Mouse (Mus musculus): Measurements from ENCODE around the gene Gcdh. TPM values are rescaled to one million over a fixed set of nuclear protein-coding genes. Genes with fewer than 3 reads are reported as not detected.
A peak's percentile ranks its signal among the peaks of the same experiment; 100 is the strongest.
"Not testable (repeated sequence)": the region's sequence is repeated elsewhere in the genome, so short reads cannot be mapped to it uniquely, and the experiment has no call there.

Gene Gcdh
- polyA plus RNA-seq, 2 experiments, result 29.8 to 58.9 TPM

DNA sequence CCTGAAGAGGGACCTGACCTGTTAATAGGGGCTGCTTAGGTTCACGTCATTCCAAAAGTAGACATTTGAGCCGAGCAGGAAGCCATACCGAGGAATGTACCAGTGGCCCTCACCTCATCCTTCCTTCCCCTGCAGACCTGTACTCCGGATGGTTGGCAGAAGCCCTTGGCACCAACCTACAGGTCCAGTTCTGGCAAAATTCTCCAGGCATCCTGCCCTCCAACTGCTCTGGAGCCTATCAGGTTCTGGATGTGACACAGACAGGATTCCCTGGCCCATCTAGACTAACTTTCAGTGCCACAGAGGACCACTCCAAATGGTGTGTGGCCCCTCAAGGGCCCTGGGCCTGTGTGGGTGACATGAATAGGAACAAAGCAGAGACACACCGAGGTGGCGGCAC, 16.8 kb upstream of the Gcdh start:
- Histone ChIP-seq H3K9ac (ENCODE audit: low read depth, low read length, severe bottlenecking) (no peak overlapping the region), H3K27ac (replicated peaks; ENCODE audit: low read depth, low read length) (no peak overlapping the region), H3K27me3 (ENCODE audit: control insufficient read depth, insufficient read depth, low read length) (peaks cover 19% of the 10 kb centered on the region), H3K4me1 (ENCODE audit: control insufficient read depth, insufficient read depth, low read length) (peaks cover 9% of the 10 kb centered on the region; the same call in 1 of the 2 replicates), H3K4me3 (replicated peaks; ENCODE audit: low read length) (no peak overlapping the region), H3K9me3 (ENCODE audit: control insufficient read depth, low read length) (no peaks in the 10 kb centered on the region), H3K36me3 (ENCODE audit: control insufficient read depth, insufficient read depth, low read length) (no peaks in the 10 kb centered on the region), H3K4me2 (replicated peaks; ENCODE audit: low read depth, low read length, severe bottlenecking) (no peak overlapping the region)
- TF ChIP-seq POLR2A (IDR thresholded peaks at IDR 0.05; ENCODE audit: borderline replicate concordance, extremely low read depth, insufficient read depth, insufficient read length), result no peak
- DNase-seq (ENCODE audit: low spot score) (no peak), ATAC-seq (ENCODE audit: low FRiP score, low read depth) (no peak)
- WGBS, result 76% methylated on average over 6 of the region's 6 CpGs

DNA sequence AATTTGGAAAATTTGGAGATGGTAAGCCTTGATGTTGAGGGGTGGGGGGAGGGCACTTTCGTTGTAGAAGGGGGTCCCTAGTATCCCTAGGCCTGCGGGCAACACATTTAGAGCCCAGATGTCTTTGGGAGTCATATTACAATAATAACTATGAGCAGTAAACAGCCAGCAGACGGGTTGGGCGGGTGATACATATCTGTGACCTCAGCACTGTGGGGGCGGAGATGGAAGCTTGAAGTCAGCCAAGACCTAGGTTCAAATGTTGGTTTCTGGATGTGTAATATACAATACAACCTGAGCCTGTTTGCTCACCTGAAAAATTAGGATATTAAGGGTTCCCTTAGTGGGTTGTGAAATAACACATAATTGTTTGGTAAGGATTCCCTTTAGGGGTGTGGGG, 16.2 kb upstream of the Gcdh start:
- Histone ChIP-seq H3K4me3 (replicated peaks; ENCODE audit: low read length) (no peak overlapping the region), H3K27me3 (ENCODE audit: control insufficient read depth, insufficient read depth, low read length) (peaks cover 19% of the 10 kb centered on the region), H3K4me1 (ENCODE audit: control insufficient read depth, insufficient read depth, low read length) (peaks cover 9% of the 10 kb centered on the region; the same call in 1 of the 2 replicates), H3K27ac (replicated peaks; ENCODE audit: low read depth, low read length) (no peak overlapping the region), H3K4me2 (replicated peaks; ENCODE audit: low read depth, low read length, severe bottlenecking) (no peak overlapping the region), H3K9me3 (ENCODE audit: control insufficient read depth, low read length) (no peaks in the 10 kb centered on the region), H3K36me3 (ENCODE audit: control insufficient read depth, insufficient read depth, low read length) (no peaks in the 10 kb centered on the region), H3K9ac (ENCODE audit: low read depth, low read length, severe bottlenecking) (no peak overlapping the region)
- ATAC-seq (ENCODE audit: low FRiP score, low read depth) (no peak), DNase-seq (ENCODE audit: low spot score) (no peak)
- WGBS, result 46% methylated on average over 5 of the region's 5 CpGs
- no peak for TF ChIP-seq POLR2A (IDR thresholded peaks at IDR 0.05; ENCODE audit: borderline replicate concordance, extremely low read depth, insufficient read depth, insufficient read length)

- DNase-seq (ENCODE audit: low spot score) (no peak), ATAC-seq (ENCODE audit: low FRiP score, low read depth) (no peak)
- peak overlapping the region; percentile 71 for H3K9ac ChIP-seq (ENCODE audit: low read depth, low read length, severe bottlenecking)
- 50% methylated on average over 20 of the region's 20 CpGs for WGBS
- peaks cover 9% of the 10 kb centered on the region; the same call in 1 of the 2 replicates for H3K4me1 ChIP-seq (ENCODE audit: control insufficient read depth, insufficient read depth, low read length)
- H3K4me2 ChIP-seq (replicated peaks; ENCODE audit: low read depth, low read length, severe bottlenecking), result peak overlapping the region; percentile 81
- peak overlapping the region; percentile 58 for H3K4me3 ChIP-seq (replicated peaks; ENCODE audit: low read length)
- peaks cover 19% of the 10 kb centered on the region for H3K27me3 ChIP-seq (ENCODE audit: control insufficient read depth, insufficient read depth, low read length)
- H3K27ac ChIP-seq (replicated peaks; ENCODE audit: low read depth, low read length), result no peak overlapping the region
- no peaks in the 10 kb centered on the region for H3K36me3 ChIP-seq (ENCODE audit: control insufficient read depth, insufficient read depth, low read length)
- no peak for TF ChIP-seq POLR2A (IDR thresholded peaks at IDR 0.05; ENCODE audit: borderline replicate concordance, extremely low read depth, insufficient read depth, insufficient read length)
- no peaks in the 10 kb centered on the region for H3K9me3 ChIP-seq (ENCODE audit: control insufficient read depth, low read length)
Observed at GRCm38 (mm10) chr8:84909162-84909767, 15.5 kb upstream of the Gcdh start.

DNA sequence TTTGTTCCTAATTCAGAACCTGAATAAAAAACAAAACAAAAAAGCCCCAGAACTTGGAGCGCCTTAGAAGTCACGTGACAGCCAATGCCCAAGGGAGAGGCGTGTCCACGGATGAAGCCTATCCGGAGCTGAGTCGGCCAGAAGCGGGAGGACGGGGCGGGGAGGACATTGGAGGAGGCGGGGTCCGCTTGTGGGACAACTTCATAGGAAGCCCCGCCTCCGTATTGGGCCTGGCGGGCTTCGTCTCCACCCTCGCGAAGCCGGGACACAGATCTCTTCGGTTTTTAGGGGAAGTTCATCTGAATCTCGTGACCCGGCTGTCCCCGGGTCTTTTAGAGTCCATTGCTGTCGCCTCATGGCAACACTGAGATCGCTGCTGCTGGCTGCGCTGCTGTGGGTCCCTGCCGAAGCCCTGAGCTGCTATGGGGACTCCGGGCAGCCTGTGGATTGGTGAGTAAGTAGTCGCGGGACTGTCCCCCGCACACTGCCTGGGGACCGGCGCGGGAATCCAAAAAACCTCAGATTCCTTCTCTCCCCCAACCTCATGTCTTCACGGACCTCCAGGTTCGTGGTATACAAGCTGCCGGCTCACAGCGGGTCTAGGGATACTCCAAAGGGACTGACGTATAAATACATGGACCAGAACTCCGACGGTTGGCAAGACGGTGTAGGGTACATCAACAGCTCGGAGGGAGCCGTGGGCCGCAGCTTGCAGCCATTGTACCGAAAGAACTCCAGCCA, 14.9 kb upstream of the Gcdh start, which contains the start of gene Dnase2a:
TSS of gene Dnase2a (plus strand) at position 140 of the 741 bp plus-strand sequence.
- H3K36me3 ChIP-seq (ENCODE audit: control insufficient read depth, insufficient read depth, low read length), result no peaks in the 10 kb centered on the region
- H3K4me2 ChIP-seq (replicated peaks; ENCODE audit: low read depth, low read length, severe bottlenecking), result peak within 1 kb of the TSS; percentile 81
- H3K9me3 ChIP-seq (ENCODE audit: control insufficient read depth, low read length), result no peaks in the 10 kb centered on the region
- H3K9ac ChIP-seq (ENCODE audit: low read depth, low read length, severe bottlenecking), result peak within 1 kb of the TSS; percentile 71
- H3K27ac ChIP-seq (replicated peaks; ENCODE audit: low read depth, low read length), result no peak within 1 kb of the TSS
- peak; percentile 92 for ATAC-seq (ENCODE audit: low FRiP score, low read depth)
- peak within 1 kb of the TSS; percentile 58 for H3K4me3 ChIP-seq (replicated peaks; ENCODE audit: low read length)
- no peak for TF ChIP-seq POLR2A (IDR thresholded peaks at IDR 0.05; ENCODE audit: borderline replicate concordance, extremely low read depth, insufficient read depth, insufficient read length)
- 1% methylated on average over 45 of the region's 45 CpGs for WGBS
- peak; percentile 98 for DNase-seq (ENCODE audit: low spot score)
- peaks cover 19% of the 10 kb centered on the region for H3K27me3 ChIP-seq (ENCODE audit: control insufficient read depth, insufficient read depth, low read length)
- H3K4me1 ChIP-seq (ENCODE audit: control insufficient read depth, insufficient read depth, low read length), result peaks cover 10% of the 10 kb centered on the region

GRCm38 (mm10) chr8:84907979-84908378, 14.3 kb upstream of the Gcdh start:
- WGBS, result 28% methylated on average over 6 of the region's 7 CpGs
- peak overlapping the region; percentile 58 for H3K4me3 ChIP-seq (replicated peaks; ENCODE audit: low read length)
- H3K27ac ChIP-seq (replicated peaks; ENCODE audit: low read depth, low read length); H3K36me3 ChIP-seq (ENCODE audit: control insufficient read depth, insufficient read depth, low read length); H3K9me3 ChIP-seq (ENCODE audit: control insufficient read depth, low read length); DNase-seq (ENCODE audit: low spot score): not testable (repeated sequence)
- H3K4me1 ChIP-seq (ENCODE audit: control insufficient read depth, insufficient read depth, low read length), result peaks cover 13% of the 10 kb centered on the region
- peaks cover 17% of the 10 kb centered on the region for H3K27me3 ChIP-seq (ENCODE audit: control insufficient read depth, insufficient read depth, low read length)
- H3K9ac ChIP-seq (ENCODE audit: low read depth, low read length, severe bottlenecking), result 0 out of 2 replicates have a peak overlapping the region, but pooled peaks have one; percentile 13
- peak overlapping the region; percentile 81 for H3K4me2 ChIP-seq (replicated peaks; ENCODE audit: low read depth, low read length, severe bottlenecking)
- ATAC-seq (ENCODE audit: low FRiP score, low read depth), result peak; percentile 11; the same call in 1 of the 2 replicates
